Mouse (Mus musculus) brain, embryonic 14.5 days (tissue): ENCODE measurements around the gene Dlgap1.

Source experiments
- CTCF ChIP-seq: fragments of 200-500 bp; IDR thresholded peaks from 2 replicates; pipeline ENCODE4 v1.5.1; 2012; ENCODE audit warnings: inconsistent platforms, mild to moderate bottlenecking, moderate library complexity, borderline replicate concordance; ENCODE audit not compliant: insufficient read depth, insufficient read length; ENCODE audit errors: extremely low read depth
- POLR2A ChIP-seq: fragments of 200-500 bp; IDR thresholded peaks from 2 replicates; pipeline ENCODE4 v1.6.1; 2012; ENCODE audit warnings: mild to moderate bottlenecking, inconsistent platforms, borderline replicate concordance; ENCODE audit not compliant: poor library complexity, insufficient read depth, insufficient read length, severe bottlenecking; ENCODE audit errors: extremely low read depth

- no peak for TF ChIP-seq CTCF
- no peak for TF ChIP-seq POLR2A
Measured at GRCm38 (mm10) chr17:70765976-70766375, 797.1 kb downstream of the Dlgap1 start.
